In genomic region chr14:120731679-120732281, GRCm38 (mm10) we compare ENCODE assay signal across 23 mouse cellular contexts.
DNase-seq lines count a peak whose midpoint lies in the region; ATAC-seq and TF ChIP-seq lines count a peak whose summit lies in the region.
"Had no signal": no experiment of that assay in that cellular context is flagged by ENCODE, and none has a peak within 500 bp of the region (broad histone marks: within the 10 kb centered on the region; RNA-seq: fewer than 3 reads in every experiment).

No protein-coding gene starts in this region.

- TF ChIP-seq EP300 in stomach, postnatal 0 days (optimal IDR thresholded peaks at IDR 0.05), result no peak

- H3K27me3 ChIP-seq in intestine, embryonic 15.5 days (replicated peaks), result no peaks in the 10 kb centered on the region
- H3K27me3 ChIP-seq in intestine, postnatal 0 days (replicated peaks; ENCODE audit: control insufficient read depth, insufficient read depth, low read length), result no peaks in the 10 kb centered on the region
- no peaks in the 10 kb centered on the region for H3K27me3 ChIP-seq in midbrain, embryonic 11.5 days (ENCODE audit: control insufficient read depth, insufficient read depth, low read length)
- no peaks in the 10 kb centered on the region for H3K27me3 ChIP-seq in midbrain, embryonic 14.5 days (ENCODE audit: control insufficient read depth, insufficient read depth, low read length)
- H3K27me3 ChIP-seq in stomach, postnatal 0 days (ENCODE audit: control insufficient read depth, insufficient read depth, low read length), result no peaks in the 10 kb centered on the region
- H3K27me3 ChIP-seq in hindbrain, embryonic 14.5 days (ENCODE audit: control insufficient read depth, insufficient read depth, low read length), result no peaks in the 10 kb centered on the region
- H3K27me3 ChIP-seq: embryonic facial prominence, embryonic 12.5 days; hindbrain, embryonic 12.5 days had no signal

- H3K4me2 ChIP-seq in intestine, embryonic 15.5 days (replicated peaks), result no peak overlapping the region
- H3K4me2 ChIP-seq in intestine, postnatal 0 days (replicated peaks; ENCODE audit: low read depth), result no peak overlapping the region
- H3K4me2 ChIP-seq in midbrain, embryonic 11.5 days, result no peak overlapping the region
- no peak overlapping the region for H3K4me2 ChIP-seq in midbrain, embryonic 14.5 days (ENCODE audit: low read length)
- no peak overlapping the region for H3K4me2 ChIP-seq in stomach, postnatal 0 days (replicated peaks; ENCODE audit: low read depth)
- H3K4me2 ChIP-seq in hindbrain, embryonic 14.5 days (replicated peaks), result no peak overlapping the region
- H3K4me2 ChIP-seq: embryonic facial prominence, embryonic 12.5 days; hindbrain, embryonic 12.5 days had no signal

- H3K4me1 ChIP-seq in intestine, embryonic 15.5 days (replicated peaks), result 0 out of 2 replicates have a peak, but pooled peaks cover 6% of the 10 kb centered on the region
- H3K4me1 ChIP-seq in intestine, postnatal 0 days (replicated peaks; ENCODE audit: control insufficient read depth, insufficient read depth, low read length), result no peaks in the 10 kb centered on the region
- H3K4me1 ChIP-seq in midbrain, embryonic 11.5 days (ENCODE audit: control insufficient read depth, insufficient read depth, low read length), result no peaks in the 10 kb centered on the region
- no peaks in the 10 kb centered on the region for H3K4me1 ChIP-seq in midbrain, embryonic 14.5 days (ENCODE audit: control insufficient read depth, insufficient read depth, low read length)
- no peaks in the 10 kb centered on the region for H3K4me1 ChIP-seq in stomach, postnatal 0 days (replicated peaks; ENCODE audit: control insufficient read depth, insufficient read depth)
- H3K4me1 ChIP-seq in hindbrain, embryonic 14.5 days (replicated peaks; ENCODE audit: control insufficient read depth, insufficient read depth, low read length), result no peaks in the 10 kb centered on the region

- no peaks in the 10 kb centered on the region for H3K36me3 ChIP-seq in intestine, embryonic 15.5 days
- no peaks in the 10 kb centered on the region for H3K36me3 ChIP-seq in intestine, postnatal 0 days (ENCODE audit: control insufficient read depth, insufficient read depth)
- no peaks in the 10 kb centered on the region for H3K36me3 ChIP-seq in midbrain, embryonic 11.5 days (ENCODE audit: control insufficient read depth, insufficient read depth, low read length)
- H3K36me3 ChIP-seq in midbrain, embryonic 14.5 days (ENCODE audit: control insufficient read depth, insufficient read depth, low read length), result no peaks in the 10 kb centered on the region
- no peaks in the 10 kb centered on the region for H3K36me3 ChIP-seq in stomach, postnatal 0 days (ENCODE audit: control insufficient read depth, insufficient read depth, low read length)
- no peaks in the 10 kb centered on the region for H3K36me3 ChIP-seq in hindbrain, embryonic 14.5 days (replicated peaks; ENCODE audit: control insufficient read depth, insufficient read depth)
- H3K36me3 ChIP-seq: embryonic facial prominence, embryonic 12.5 days; G1E; hindbrain, embryonic 12.5 days had no signal

- no peak overlapping the region for H3K9ac ChIP-seq in intestine, embryonic 15.5 days
- no peak overlapping the region for H3K9ac ChIP-seq in intestine, postnatal 0 days (ENCODE audit: low read depth, low read length)
- no peak overlapping the region; the same call in 1 of the 2 replicates for H3K9ac ChIP-seq in midbrain, embryonic 11.5 days (ENCODE audit: low read length)
- H3K9ac ChIP-seq in midbrain, embryonic 14.5 days (replicated peaks; ENCODE audit: low read length), result no peak overlapping the region
- no peak overlapping the region for H3K9ac ChIP-seq in stomach, postnatal 0 days (ENCODE audit: low read length)
- no peak overlapping the region for H3K9ac ChIP-seq in hindbrain, embryonic 14.5 days
- H3K9ac ChIP-seq: embryonic facial prominence, embryonic 12.5 days; forebrain, postnatal 0 days; hindbrain, embryonic 12.5 days had no signal

- H3K4me3 ChIP-seq in intestine, embryonic 15.5 days (replicated peaks), result no peak overlapping the region
- H3K4me3 ChIP-seq in intestine, postnatal 0 days (ENCODE audit: low read depth, low read length), result no peak overlapping the region
- H3K4me3 ChIP-seq in midbrain, embryonic 11.5 days (ENCODE audit: low read depth, low read length), result no peak overlapping the region
- H3K4me3 ChIP-seq in midbrain, embryonic 14.5 days (replicated peaks; ENCODE audit: low read depth, low read length), result no peak overlapping the region
- H3K4me3 ChIP-seq in stomach, postnatal 0 days (ENCODE audit: low read depth, low read length), result no peak overlapping the region
- no peak overlapping the region for H3K4me3 ChIP-seq in hindbrain, embryonic 14.5 days (replicated peaks; ENCODE audit: low read length)
- H3K4me3 ChIP-seq: embryonic facial prominence, embryonic 12.5 days; hindbrain, embryonic 12.5 days had no signal

- H3K9me3 ChIP-seq in intestine, embryonic 15.5 days, result no peaks in the 10 kb centered on the region
- H3K9me3 ChIP-seq in intestine, postnatal 0 days (ENCODE audit: control insufficient read depth), result no peaks in the 10 kb centered on the region
- no peaks in the 10 kb centered on the region for H3K9me3 ChIP-seq in midbrain, embryonic 11.5 days (ENCODE audit: control insufficient read depth, low read length)
- H3K9me3 ChIP-seq in midbrain, embryonic 14.5 days (ENCODE audit: control insufficient read depth, low read length), result no peaks in the 10 kb centered on the region
- H3K9me3 ChIP-seq in stomach, postnatal 0 days (ENCODE audit: control insufficient read depth, low read length), result no peaks in the 10 kb centered on the region
- H3K9me3 ChIP-seq in hindbrain, embryonic 14.5 days (ENCODE audit: control insufficient read depth, low read length), result no peaks in the 10 kb centered on the region
- H3K9me3 ChIP-seq: embryonic facial prominence, embryonic 12.5 days; hindbrain, embryonic 12.5 days had no signal

- DNase-seq in embryo, embryonic 10 days (ENCODE audit: low spot score), result peak; percentile 49
- no peak for DNase-seq in embryo, embryonic 10.5 days (ENCODE audit: low spot score)
- DNase-seq in midbrain, embryonic 11.5 days (ENCODE audit: low spot score, missing footprints), result peak; percentile 62
- no peak for DNase-seq in midbrain, embryonic 14.5 days
- DNase-seq in stomach, postnatal 0 days (ENCODE audit: low spot score), result peak; percentile 23
- no peak for DNase-seq in hindbrain, embryonic 14.5 days (ENCODE audit: low spot score)
- DNase-seq: adrenal gland, adult 8-10 months; adrenal gland, postnatal 36 days; B cell, adult 2 months; cerebellum, adult 11 months; cerebellum, adult 8-10 months; cerebellum, postnatal 14 days; forebrain, postnatal 0 days; gastrocnemius, postnatal 14 days; heart, postnatal 10 days; heart, postnatal 4 days had no signal

- 48% methylated on average over 7 of the region's 7 CpGs for WGBS in intestine, embryonic 15.5 days
- 38% methylated on average over 7 of the region's 7 CpGs for WGBS in intestine, postnatal 0 days
- 72% methylated on average over 7 of the region's 7 CpGs for WGBS in midbrain, embryonic 11.5 days
- WGBS in midbrain, embryonic 14.5 days, result 76% methylated on average over 7 of the region's 7 CpGs
- WGBS in stomach, postnatal 0 days, result 40% methylated on average over 7 of the region's 7 CpGs
- WGBS in hindbrain, embryonic 14.5 days, result 73% methylated on average over 7 of the region's 7 CpGs

- no peak overlapping the region for H3K27ac ChIP-seq in intestine, embryonic 15.5 days
- no peak overlapping the region for H3K27ac ChIP-seq in intestine, postnatal 0 days (ENCODE audit: low read depth, low read length)
- no peak overlapping the region for H3K27ac ChIP-seq in midbrain, embryonic 11.5 days (ENCODE audit: low read depth, low read length)
- H3K27ac ChIP-seq in midbrain, embryonic 14.5 days (replicated peaks; ENCODE audit: low read depth, low read length), result no peak overlapping the region
- H3K27ac ChIP-seq in stomach, postnatal 0 days (replicated peaks), result no peak overlapping the region
- no peak overlapping the region for H3K27ac ChIP-seq in hindbrain, embryonic 14.5 days
- H3K27ac ChIP-seq: embryonic facial prominence, embryonic 12.5 days; hindbrain, embryonic 12.5 days; hindbrain, postnatal 0 days had no signal

- no peak for TF ChIP-seq CTCF in intestine, postnatal 0 days (IDR thresholded peaks at IDR 0.05; ENCODE audit: low read depth)
- no peak for TF ChIP-seq CTCF in stomach, postnatal 0 days (IDR thresholded peaks at IDR 0.05; ENCODE audit: low read depth)

- ATAC-seq in intestine, embryonic 15.5 days, result peak; percentile 36; the same call in 1 of the 2 replicates
- ATAC-seq in intestine, postnatal 0 days, result no peak
- ATAC-seq in midbrain, embryonic 11.5 days (ENCODE audit: low FRiP score), result no peak
- no peak for ATAC-seq in midbrain, embryonic 14.5 days (ENCODE audit: low FRiP score, low TSS enrichment)
- ATAC-seq in stomach, postnatal 0 days (ENCODE audit: low FRiP score, low TSS enrichment), result no peak
- no peak for ATAC-seq in hindbrain, embryonic 14.5 days (ENCODE audit: low FRiP score)
- ATAC-seq: CD4-positive, CD25-positive, alpha-beta regulatory T cell, adult 4 months had no signal

Comparison
In these comparisons a context has a peak if more than half of its experiments do, and no peak if none do; other contexts are left out.
1. DNase-seq: peak in embryo, embryonic 10 days (single experiment), midbrain, embryonic 11.5 days (single experiment) and stomach, postnatal 0 days (single experiment); none in embryo, embryonic 10.5 days (single experiment), midbrain, embryonic 14.5 days (single experiment) and hindbrain, embryonic 14.5 days (single experiment).